Mouse (Mus musculus): ENCODE results near the gene Gimap4.

Gene Gimap4

GRCm38 (mm10) chr6:48684319-48684718, at the start of gene Gimap4:
Gene Gimap4 (plus strand): TSS chr6:48684549.
- DNase-seq (ENCODE audit: low spot score): no peak

- no peak for DNase-seq (ENCODE audit: low spot score)
Observed at GRCm38 (mm10) chr6:48635105-48635504, 49.2 kb upstream of the Gimap4 start.

GRCm38 (mm10) chr6:48636515-48636914, 47.8 kb upstream of the Gimap4 start:
- peak; percentile 73 for DNase-seq (ENCODE audit: low spot score)

- no peak for DNase-seq (ENCODE audit: low spot score)
Observed at GRCm38 (mm10) chr6:48637811-48638500, 46.4 kb upstream of the Gimap4 start.

GRCm38 (mm10) chr6:48638553-48638952, 45.8 kb upstream of the Gimap4 start:
- DNase-seq (ENCODE audit: low spot score): no peak

- no peak for DNase-seq (ENCODE audit: low spot score)
Observed at GRCm38 (mm10) chr6:48641391-48641790, 43.0 kb upstream of the Gimap4 start.

GRCm38 (mm10) chr6:48642764-48643292, 41.5 kb upstream of the Gimap4 start:
- DNase-seq (ENCODE audit: low spot score): peak; percentile 91

- DNase-seq (ENCODE audit: low spot score): peak; percentile 82
Observed at GRCm38 (mm10) chr6:48645660-48646308, 38.6 kb upstream of the Gimap4 start.

GRCm38 (mm10) chr6:48646309-48646690, 38.0 kb upstream of the Gimap4 start:
- DNase-seq (ENCODE audit: low spot score): no peak

- peak; percentile 51 for DNase-seq (ENCODE audit: low spot score)
Observed at GRCm38 (mm10) chr6:48646995-48647394, 37.4 kb upstream of the Gimap4 start, which contains the start of gene Gimap8. Gene Gimap8 (plus strand): TSS chr6:48647234.

- DNase-seq (ENCODE audit: low spot score): no peak
Observed at GRCm38 (mm10) chr6:48647611-48648010, 36.7 kb upstream of the Gimap4 start.

- no peak for DNase-seq (ENCODE audit: low spot score)
Observed at GRCm38 (mm10) chr6:48648779-48649178, 35.6 kb upstream of the Gimap4 start.

- DNase-seq (ENCODE audit: low spot score): no peak
Observed at GRCm38 (mm10) chr6:48650041-48650440, 34.3 kb upstream of the Gimap4 start.

GRCm38 (mm10) chr6:48658721-48659120, 25.6 kb upstream of the Gimap4 start:
- no peak for DNase-seq (ENCODE audit: low spot score)

- DNase-seq (ENCODE audit: low spot score): no peak
Observed at GRCm38 (mm10) chr6:48664750-48665149, 19.6 kb upstream of the Gimap4 start.

GRCm38 (mm10) chr6:48665471-48665870, 18.9 kb upstream of the Gimap4 start:
- DNase-seq (ENCODE audit: low spot score): no peak

- no peak for DNase-seq (ENCODE audit: low spot score)
Observed at GRCm38 (mm10) chr6:48666159-48666586, 18.2 kb upstream of the Gimap4 start.

- no peak for DNase-seq (ENCODE audit: low spot score)
Observed at GRCm38 (mm10) chr6:48668022-48668421, 16.3 kb upstream of the Gimap4 start.

- DNase-seq (ENCODE audit: low spot score): no peak
Observed at GRCm38 (mm10) chr6:48669446-48669969, 14.8 kb upstream of the Gimap4 start.

GRCm38 (mm10) chr6:48674291-48675058, 9.9 kb upstream of the Gimap4 start:
- no peak for DNase-seq (ENCODE audit: low spot score)

GRCm38 (mm10) chr6:48675400-48675930, 8.9 kb upstream of the Gimap4 start:
- no peak for DNase-seq (ENCODE audit: low spot score)
